Mouse (Mus musculus) CD4-positive naive resting alpha-beta T cell, adult 76 days (primary cell): Measurements from ENCODE around the gene Pdzrn3. TPM values are rescaled to one million over a fixed set of nuclear protein-coding genes. Genes with fewer than 3 reads are reported as not detected.

ENCODE experiments used
- total RNA-seq: library from RNA; stranded (reverse); gene quantifications from one replicate; pipeline ENCODE4 v1.2.4, GENCODE M21; 2023

The Pdzrn3 gene
- total RNA-seq, result 0.21 TPM

DNA sequence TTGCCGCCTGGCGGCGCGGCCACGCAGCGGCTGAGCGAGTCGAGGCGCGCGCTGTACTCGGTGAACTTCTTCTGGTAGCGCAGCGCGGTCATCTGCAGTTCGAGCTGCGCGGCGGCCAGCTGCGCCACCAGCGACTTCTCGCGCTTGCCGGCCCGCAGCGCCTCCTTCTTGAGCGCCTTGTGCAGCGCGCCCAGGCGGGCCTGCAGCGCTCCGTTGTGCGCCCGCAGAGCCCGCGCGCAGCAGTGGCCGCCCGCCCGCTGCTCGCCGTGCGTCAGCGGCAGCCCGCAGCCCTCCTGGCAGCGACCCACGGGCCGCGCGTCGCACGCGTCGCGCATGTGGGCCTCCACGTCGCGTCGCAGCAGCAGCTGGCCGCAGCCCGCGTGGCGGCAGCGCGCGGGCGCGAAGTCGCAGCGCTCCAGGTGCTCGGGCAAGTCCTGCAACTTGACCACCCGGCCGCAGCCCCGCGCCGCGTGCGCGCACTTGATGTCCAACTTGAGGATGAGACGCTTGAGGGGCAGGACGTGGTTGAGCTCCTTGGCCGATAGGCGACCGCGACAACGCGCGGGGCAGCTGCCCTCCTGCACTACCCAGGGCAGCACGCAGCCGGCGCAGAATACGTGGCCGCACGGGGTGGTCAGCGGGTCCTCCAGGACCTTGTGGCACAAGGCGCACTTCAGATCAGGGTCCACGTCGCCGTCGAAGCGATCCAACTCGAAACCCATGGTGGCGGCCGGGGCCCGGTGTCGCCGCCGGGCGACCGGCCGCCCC is at the start of gene Pdzrn3:
TSS of gene Pdzrn3 (minus strand) at position 731 of the 768 bp plus-strand sequence.

